Mouse (Mus musculus) limb, embryonic 14.5 days (tissue): ENCODE measurements around the gene Enox2. TPM values are rescaled to one million over a fixed set of nuclear protein-coding genes. Genes with fewer than 3 reads are reported as not detected.
"Not testable (repeated sequence)": the region's sequence is repeated elsewhere in the genome, so short reads cannot be mapped to it uniquely, and the experiment has no call there.

Source experiments
- ATAC-seq: fragments of 200-750 bp; cut with Nextera tagmentation; 2 replicates; pipeline ENCODE4 v1.8.0; 2017; ENCODE audit warnings: low read depth, moderate number of reproducible peaks, moderate TSS enrichment; ENCODE audit not compliant: low FRiP score
- DNase-seq: peaks from one replicate; pipeline ENCODE4 v3.0.0-alpha.2; 2015; ENCODE audit warnings: low spot score
- H3K27ac ChIP-seq: fragments of 300-500 bp; sonication (generic); replicated peaks from 2 replicates; pipeline ENCODE4 v1.5.1; 2014; ENCODE audit warnings: low read depth, mild to moderate bottlenecking, low read length, moderate library complexity, mixed read lengths
- H3K27me3 ChIP-seq: fragments of 300-500 bp; sonication (generic); 2 replicates; pipeline ENCODE4 v1.6.1; 2014; ENCODE audit warnings: low read length, mixed read lengths; ENCODE audit not compliant: control insufficient read depth, insufficient read depth
- H3K36me3 ChIP-seq: fragments of 300-500 bp; sonication (generic); 2 replicates; pipeline ENCODE4 v1.6.1; 2014; ENCODE audit warnings: mild to moderate bottlenecking, low read length, moderate library complexity, mixed read lengths; ENCODE audit not compliant: control insufficient read depth, insufficient read depth
- H3K4me1 ChIP-seq: fragments of 300-500 bp; sonication (generic); 2 replicates; pipeline ENCODE4 v1.6.1; 2014; ENCODE audit warnings: antibody characterized with exemption, low read length, mixed read lengths; ENCODE audit not compliant: control insufficient read depth, insufficient read depth
- H3K4me2 ChIP-seq: fragments of 300-500 bp; sonication (generic); replicated peaks from 2 replicates; pipeline ENCODE4 v1.6.1; 2014; ENCODE audit warnings: low read depth, mild to moderate bottlenecking, low read length, moderate library complexity; ENCODE audit not compliant: severe bottlenecking
- H3K4me3 ChIP-seq: fragments of 300-500 bp; sonication (generic); replicated peaks from 2 replicates; pipeline ENCODE4 v1.5.1; 2014; ENCODE audit warnings: low read length
- H3K9ac ChIP-seq: fragments of 300-500 bp; sonication (generic); 2 replicates; pipeline ENCODE4 v1.6.1; 2014; ENCODE audit warnings: mild to moderate bottlenecking, low read depth, low read length, moderate library complexity; ENCODE audit not compliant: severe bottlenecking
- H3K9me3 ChIP-seq: fragments of 300-500 bp; sonication (generic); 2 replicates; pipeline ENCODE4 v1.6.1; 2016; ENCODE audit warnings: low read length; ENCODE audit not compliant: control insufficient read depth
- POLR2A ChIP-seq: fragments of 200-500 bp; IDR thresholded peaks from 2 replicates; pipeline ENCODE4 v1.8.0; 2012; ENCODE audit warnings: inconsistent platforms, mild to moderate bottlenecking, moderate library complexity, borderline replicate concordance; ENCODE audit not compliant: insufficient read depth, insufficient read length; ENCODE audit errors: extremely low read depth
- WGBS: fragments of 180-500 bp; shearing (Covaris S2); extraction: QIAGEN DNeasy Blood & Tissue Kit; methylation state at CpG from one replicate; pipeline ENCODE4 v1.1.7; 2014; 5-methylcytosine and 5-hydroxymethylcytosine counted together
- polyA plus RNA-seq, 2 experiments: library from polyadenylated mRNA; depleted of rRNA in 1 of 2; stranded (reverse) in 1 of 2; unstranded in 1 of 2; fragments of >200 nt; fragmentation: Nextera tagmentation in 1 of 2; extraction: Ambion mirVana in 1 of 2; gene quantifications; 2 replicates each; pipeline versions ENCODE4 v1.2.1 to v1.2.3; 2012 to 2014

The Enox2 gene
- polyA plus RNA-seq, 2 experiments, result 6.3 to 7.3 TPM

DNA sequence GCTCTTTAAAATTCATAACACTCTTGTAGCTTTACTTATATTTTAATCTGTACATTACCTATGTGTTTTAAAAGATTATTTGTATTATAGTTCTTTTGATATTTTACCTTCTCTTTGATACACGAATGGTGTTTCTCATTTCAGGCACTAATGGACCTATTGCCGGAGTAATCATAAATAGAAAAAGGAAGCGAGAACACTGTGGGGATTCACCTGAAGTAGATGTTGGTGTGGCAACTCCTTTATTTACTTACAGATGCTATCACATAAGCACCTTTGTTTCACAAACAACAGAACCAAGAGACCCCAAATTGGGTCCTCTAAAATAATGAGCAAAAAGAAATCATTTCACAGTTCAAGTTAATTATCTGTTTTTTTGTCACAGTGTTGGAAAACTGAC, 109.4 kb downstream of the Enox2 start:
- WGBS, result 87% methylated on average over 3 of the region's 3 CpGs
- no peak overlapping the region for H3K9ac ChIP-seq
- H3K4me2 ChIP-seq, result no peak overlapping the region
- H3K9me3 ChIP-seq, result no peaks in the 10 kb centered on the region
- H3K27me3 ChIP-seq, result no peaks in the 10 kb centered on the region
- H3K27ac ChIP-seq, result no peak overlapping the region
- no peaks in the 10 kb centered on the region for H3K4me1 ChIP-seq
- no peaks in the 10 kb centered on the region for H3K36me3 ChIP-seq
- H3K4me3 ChIP-seq, result no peak overlapping the region
- no peak for DNase-seq
- TF ChIP-seq POLR2A, result no peak
- ATAC-seq, result no peak

DNA sequence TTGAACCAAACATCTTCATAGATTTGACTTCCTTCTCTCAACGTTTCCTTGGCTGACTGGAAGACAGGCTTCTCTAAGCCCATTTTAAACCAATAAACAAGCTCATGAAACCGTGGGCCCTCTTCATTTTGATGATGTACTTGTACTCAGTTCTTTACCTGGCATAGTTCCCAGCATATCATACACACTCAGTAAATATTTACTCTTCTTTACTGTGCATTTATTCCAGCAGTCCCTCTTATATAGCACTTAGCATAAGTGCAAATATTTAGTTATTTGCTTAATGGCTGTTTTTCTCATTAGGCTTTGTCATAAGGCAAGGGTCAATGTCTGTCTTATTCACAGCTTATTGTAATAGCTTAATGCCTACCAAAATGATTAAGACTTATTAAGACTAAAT, 133.8 kb downstream of the Enox2 start:
- Histone ChIP-seq H3K9ac (no peak overlapping the region), H3K27me3 (no peaks in the 10 kb centered on the region), H3K4me2 (no peak overlapping the region), H3K9me3 (no peaks in the 10 kb centered on the region), H3K4me1 (no peaks in the 10 kb centered on the region), H3K4me3 (no peak overlapping the region), H3K27ac (no peak overlapping the region), H3K36me3 (no peaks in the 10 kb centered on the region)
- no peak for DNase-seq
- ATAC-seq, result no peak
- 42% methylated on average over 2 of the region's 2 CpGs for WGBS
- no peak for TF ChIP-seq POLR2A

DNA sequence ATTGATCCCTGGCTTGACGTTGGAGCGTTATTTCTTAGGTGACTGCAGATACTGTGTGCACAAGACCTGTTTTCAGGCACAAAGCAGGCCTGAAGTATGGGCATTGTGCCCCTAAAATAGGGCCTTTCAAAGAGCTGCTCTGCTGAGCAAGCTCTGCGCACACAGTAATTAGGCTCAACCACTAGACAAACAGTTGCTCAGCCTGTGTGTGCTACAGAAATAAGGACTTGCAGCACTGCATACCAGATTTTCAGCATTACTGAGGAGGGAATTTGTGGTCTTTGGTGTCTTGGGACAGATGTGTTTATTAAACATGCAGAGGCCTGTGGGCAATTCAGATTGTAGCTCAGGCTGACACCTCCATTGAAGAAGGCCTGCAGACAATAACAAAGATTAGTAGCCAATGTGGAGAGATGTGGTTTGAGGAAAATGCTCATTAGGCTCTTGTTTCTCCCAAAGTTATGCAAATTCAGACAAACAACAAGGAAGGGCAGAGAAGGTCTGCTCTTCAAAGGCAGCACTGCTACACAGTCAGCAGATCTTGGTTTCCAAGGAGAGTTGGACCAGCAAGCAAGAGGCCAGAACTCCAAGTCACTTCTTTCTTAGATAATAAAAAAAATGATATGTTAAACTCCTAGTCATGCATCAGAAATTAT, 163.2 kb downstream of the Enox2 start:
- H3K9me3 ChIP-seq, result no peaks in the 10 kb centered on the region
- no peak for TF ChIP-seq POLR2A
- no peak overlapping the region for H3K9ac ChIP-seq
- H3K27ac ChIP-seq, result no peak overlapping the region
- no peaks in the 10 kb centered on the region for H3K36me3 ChIP-seq
- no peaks in the 10 kb centered on the region for H3K27me3 ChIP-seq
- no peak overlapping the region for H3K4me2 ChIP-seq
- ATAC-seq (no peak), DNase-seq (no peak)
- no peaks in the 10 kb centered on the region for H3K4me1 ChIP-seq
- 74% methylated on average over 3 of the region's 3 CpGs for WGBS
- H3K4me3 ChIP-seq, result no peak overlapping the region

DNA sequence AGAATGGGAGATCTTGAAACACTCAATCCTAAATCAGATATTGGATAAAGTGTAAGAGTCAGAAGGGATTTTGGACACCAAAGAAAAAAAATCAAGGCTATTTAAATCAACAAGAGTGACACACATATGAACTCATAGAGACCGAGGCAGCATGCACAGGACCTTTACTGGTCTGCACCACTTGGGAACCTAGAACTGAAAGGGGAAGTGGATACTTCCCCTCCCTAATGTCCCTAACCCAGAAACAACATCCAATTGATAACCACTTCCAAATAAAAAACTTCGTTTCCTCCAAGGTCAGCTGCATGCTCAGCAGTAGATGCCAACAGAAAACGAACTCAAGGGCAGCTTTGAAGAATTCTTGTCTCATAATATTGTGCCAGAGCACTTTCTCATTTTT, 171.6 kb downstream of the Enox2 start:
- DNase-seq (no peak), ATAC-seq (no peak)
- WGBS, result 71% methylated on average over 3 of the region's 3 CpGs
- no peak for TF ChIP-seq POLR2A
- H3K4me1 ChIP-seq, result no peaks in the 10 kb centered on the region
- no peak overlapping the region for H3K4me2 ChIP-seq
- no peaks in the 10 kb centered on the region for H3K27me3 ChIP-seq
- no peaks in the 10 kb centered on the region for H3K36me3 ChIP-seq
- no peak overlapping the region for H3K9ac ChIP-seq
- H3K27ac ChIP-seq, result no peak overlapping the region
- H3K9me3 ChIP-seq, result no peaks in the 10 kb centered on the region
- no peak overlapping the region for H3K4me3 ChIP-seq

DNA sequence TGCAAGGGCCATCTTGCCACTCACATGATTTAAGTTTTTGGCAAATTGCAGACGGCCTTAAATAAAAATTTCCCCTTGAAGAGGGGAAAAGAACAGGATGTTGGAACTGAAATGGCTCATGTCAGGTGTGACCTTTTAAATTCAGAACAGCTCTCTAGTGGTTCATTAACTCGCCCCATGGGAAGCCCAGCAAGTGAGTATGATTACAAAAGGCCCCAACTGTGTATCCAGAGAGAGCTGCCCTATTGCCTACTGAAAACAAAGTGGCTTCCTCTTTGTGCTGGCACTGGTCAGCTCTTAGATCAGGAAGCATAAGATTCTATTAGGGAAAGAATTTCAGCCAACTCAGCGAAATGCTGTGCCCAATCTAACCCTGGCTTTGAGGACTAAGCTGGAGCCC, 175.6 kb downstream of the Enox2 start:
- Histone ChIP-seq H3K9ac (no peak overlapping the region), H3K4me2 (no peak overlapping the region), H3K27me3 (no peaks in the 10 kb centered on the region), H3K4me1 (no peaks in the 10 kb centered on the region), H3K27ac (no peak overlapping the region), H3K4me3 (no peak overlapping the region), H3K9me3 (no peaks in the 10 kb centered on the region), H3K36me3 (no peaks in the 10 kb centered on the region)
- no peak for ATAC-seq
- WGBS, result 45% methylated on average over 3 of the region's 3 CpGs
- DNase-seq, result no peak
- TF ChIP-seq POLR2A, result no peak

DNA sequence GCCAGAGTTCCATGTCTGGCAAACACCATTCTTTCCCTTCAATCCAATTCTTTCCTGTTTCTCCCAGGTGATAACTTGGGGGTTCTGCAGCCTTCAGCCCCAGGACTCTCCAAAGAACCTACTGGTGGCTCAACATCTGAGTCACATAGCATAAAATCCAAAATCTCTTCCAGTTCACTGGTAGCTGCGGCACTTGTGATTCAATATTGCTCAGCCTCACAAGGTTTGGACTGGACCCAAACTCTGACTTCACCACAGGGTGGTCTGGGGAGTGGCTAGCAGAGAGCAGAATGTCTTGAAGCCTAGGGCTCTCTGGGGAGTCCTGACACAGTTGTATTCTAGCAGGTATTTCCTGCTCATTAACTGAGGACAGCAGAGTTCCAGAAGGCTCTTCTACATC, 187.5 kb downstream of the Enox2 start:
- H3K27ac ChIP-seq, H3K27me3 ChIP-seq, H3K9me3 ChIP-seq, H3K4me2 ChIP-seq, H3K36me3 ChIP-seq, H3K4me1 ChIP-seq, H3K4me3 ChIP-seq, H3K9ac ChIP-seq: not testable (repeated sequence)
- WGBS, result 31% methylated on average over 1 of the region's 1 CpGs
- ATAC-seq (peak; percentile 44; the same call in 1 of the 2 replicates), DNase-seq (peak; percentile 11)
